ENCODE assay signal across 8 mouse cellular contexts in the genomic region with DNA sequence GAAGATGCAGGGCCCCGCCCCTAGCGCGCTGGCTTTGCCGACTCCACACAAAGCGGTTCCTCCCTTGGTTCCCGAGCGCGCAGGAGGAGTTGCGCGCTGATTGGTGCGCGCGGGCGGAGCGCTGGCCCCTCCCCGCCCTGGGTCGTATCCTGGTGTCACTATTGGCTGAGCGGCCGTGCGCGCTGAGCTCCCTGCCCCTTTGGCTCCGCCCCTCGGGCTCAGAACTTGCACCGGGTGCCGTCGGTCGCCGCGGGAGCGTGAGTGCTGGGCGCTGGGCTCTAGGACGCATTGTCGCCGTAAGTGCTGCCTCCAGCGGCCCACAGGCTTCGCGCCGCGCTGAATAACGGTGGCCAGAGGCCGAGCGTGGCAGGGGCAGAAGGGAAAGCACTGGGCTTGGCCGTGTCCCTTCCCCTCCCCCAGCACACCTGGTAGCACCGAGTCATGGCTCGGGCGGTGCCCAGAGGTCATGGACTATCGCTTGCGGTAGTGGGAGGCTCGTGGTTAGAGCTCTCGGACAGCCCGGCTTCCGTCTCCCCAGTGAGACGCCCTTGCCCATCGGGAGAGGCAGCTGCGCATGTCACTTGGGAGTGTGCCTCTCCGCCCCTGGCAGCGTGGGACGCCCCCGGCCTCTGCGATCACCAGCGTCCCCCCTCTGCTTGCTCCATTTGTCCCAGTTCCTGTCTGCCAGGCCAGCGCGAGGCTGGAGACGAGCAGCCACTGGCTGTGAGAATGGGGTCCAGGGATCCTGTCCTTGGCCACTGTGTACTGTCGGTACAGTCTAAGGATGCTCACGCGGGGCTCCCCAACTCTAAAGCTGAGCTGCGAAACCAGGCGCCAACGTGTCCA. TPM values are rescaled to one million over a fixed set of nuclear protein-coding genes. Genes with fewer than 3 reads are reported as not detected.
DNase-seq lines count a peak whose midpoint lies in the region; ATAC-seq and TF ChIP-seq lines count a peak whose summit lies in the region.

A gene (plus strand): TSS at position 208 of the 846 bp plus-strand sequence.

- in situ Hi-C loops in CH12.LX (cut with MboI; ENCODE audit: low pct_ligation_motif_present, low pct_unique_long_range_greater_than_20kb, low sequenced_read_pairs), result loop anchor here (5.0 kb wide), 2 partner anchors 126 to 181 kb away; no protein-coding TSS in a partner anchor

- dilution Hi-C loops in CH12.LX (cut with MboI; ENCODE audit: extremely low pct_ligation_motif_present, extremely low pct_unique_long_range_greater_than_20kb, low sequenced_read_pairs), result no loop called here

- DNase-seq in CH12.LX (ENCODE audit: extremely low read depth), result peak; percentile 95
- DNase-seq in c-Kit-positive CD71-positive TER-119-negative erythroid progenitor cells, embryonic 14.5 days (ENCODE audit: low read depth), result peak; percentile 95
- DNase-seq in forebrain, embryonic 11.5 days (ENCODE audit: low spot score), result peak; percentile 97
- peak; percentile 93 to 95 for DNase-seq in kidney, postnatal 36 days
- DNase-seq in telencephalon, adult 2 months (ENCODE audit: low read depth, low spot score), result peak; percentile 88

- H3K9me3 ChIP-seq in CH12.LX (replicated peaks; ENCODE audit: low read length), result peaks cover 2% of the 10 kb centered on the region
- no peaks in the 10 kb centered on the region for H3K9me3 ChIP-seq in forebrain, embryonic 11.5 days (ENCODE audit: control insufficient read depth, low read length)
- no peaks in the 10 kb centered on the region for H3K9me3 ChIP-seq in heart, embryonic 16.5 days (replicated peaks; ENCODE audit: control insufficient read depth, low read length)
- no peaks in the 10 kb centered on the region for H3K9me3 ChIP-seq in liver, embryonic 15.5 days (replicated peaks)
- H3K9me3 ChIP-seq in neural tube, embryonic 12.5 days, result no peaks in the 10 kb centered on the region

- peak within 1 kb of the TSS; percentile 31 for H3K9ac ChIP-seq in CH12.LX (ENCODE audit: insufficient read depth, low read depth)
- peak within 1 kb of the TSS; percentile 76 for H3K9ac ChIP-seq in forebrain, embryonic 11.5 days (ENCODE audit: low read length)
- H3K9ac ChIP-seq in heart, embryonic 16.5 days (ENCODE audit: low read length), result peak within 1 kb of the TSS; percentile 88
- H3K9ac ChIP-seq in liver, embryonic 15.5 days, result peak within 1 kb of the TSS; percentile 79
- peak within 1 kb of the TSS; percentile 80 for H3K9ac ChIP-seq in neural tube, embryonic 12.5 days

- TF ChIP-seq EP300 in CH12.LX (IDR thresholded peaks at IDR 0.05; ENCODE audit: low read length), result no peak

- ATAC-seq in forebrain, embryonic 11.5 days (replicated peaks; ENCODE audit: low FRiP score), result peak; percentile 98
- ATAC-seq in heart, embryonic 16.5 days (replicated peaks; ENCODE audit: extremely low read depth, insufficient read depth, low FRiP score), result peak; percentile 97
- ATAC-seq in liver, embryonic 15.5 days (ENCODE audit: insufficient read depth), result peak; percentile 96
- ATAC-seq in neural tube, embryonic 12.5 days (ENCODE audit: low FRiP score, low read depth), result peak; percentile 98

- H3K27me3 ChIP-seq in CH12.LX (replicated peaks), result peaks cover 5% of the 10 kb centered on the region
- no peaks in the 10 kb centered on the region for H3K27me3 ChIP-seq in forebrain, embryonic 11.5 days (ENCODE audit: control insufficient read depth, insufficient read depth, low read length)
- no peaks in the 10 kb centered on the region for H3K27me3 ChIP-seq in heart, embryonic 16.5 days (ENCODE audit: control insufficient read depth, insufficient read depth, low read length)
- H3K27me3 ChIP-seq in liver, embryonic 15.5 days, result peaks cover 5% of the 10 kb centered on the region
- no peaks in the 10 kb centered on the region for H3K27me3 ChIP-seq in neural tube, embryonic 12.5 days (replicated peaks)

- peaks cover 2 to 54% of the 10 kb centered on the region in 2 experiments; a peak in 3 of 4 replicates for H3K4me1 ChIP-seq in CH12.LX (ENCODE audit: control insufficient read depth in 1 of 2, insufficient read depth in 2 of 2)
- H3K4me1 ChIP-seq in forebrain, embryonic 11.5 days (replicated peaks; ENCODE audit: control insufficient read depth, insufficient read depth, low read length), result peaks cover 6% of the 10 kb centered on the region; the same call in 1 of the 2 replicates
- H3K4me1 ChIP-seq in heart, embryonic 16.5 days (ENCODE audit: control insufficient read depth, insufficient read depth, low read length), result peaks cover 22% of the 10 kb centered on the region
- H3K4me1 ChIP-seq in liver, embryonic 15.5 days (replicated peaks), result peaks cover 37% of the 10 kb centered on the region
- H3K4me1 ChIP-seq in neural tube, embryonic 12.5 days, result peaks cover 24% of the 10 kb centered on the region

- TF ChIP-seq CTCF in CH12.LX (conservative IDR thresholded peaks at IDR 0.05 in 1 of 2, IDR thresholded peaks at IDR 0.05 in 1 of 2; ENCODE audit: low read depth in 2 of 2, low read length in 2 of 2), result no peak

- peak; percentile 92 for TF ChIP-seq POLR2A in CH12.LX (IDR thresholded peaks at IDR 0.05; ENCODE audit: low read depth, low read length)

- WGBS in forebrain, embryonic 11.5 days, result under 1% methylated on average over 70 of the region's 70 CpGs
- under 1% methylated on average over 70 of the region's 70 CpGs for WGBS in heart, embryonic 16.5 days
- WGBS in liver, embryonic 15.5 days (ENCODE audit: insufficient replicate concordance), result under 1% methylated on average over 70 of the region's 70 CpGs
- WGBS in neural tube, embryonic 12.5 days, result under 1% methylated on average over 70 of the region's 70 CpGs

- H3K4me3 ChIP-seq in CH12.LX (replicated peaks in 1 of 3; ENCODE audit: low read depth in 2 of 3, low read length in 2 of 3, poor library complexity in 1 of 3), result peak within 1 kb of the TSS; percentile 71 to 83 (median 73)
- H3K4me3 ChIP-seq in forebrain, embryonic 11.5 days (ENCODE audit: low read depth, low read length), result peak within 1 kb of the TSS; percentile 53
- peak within 1 kb of the TSS; percentile 87 for H3K4me3 ChIP-seq in heart, embryonic 16.5 days (ENCODE audit: low read length)
- H3K4me3 ChIP-seq in liver, embryonic 15.5 days (replicated peaks), result peak within 1 kb of the TSS; percentile 79
- H3K4me3 ChIP-seq in neural tube, embryonic 12.5 days, result peak within 1 kb of the TSS; percentile 79

- H3K36me3 ChIP-seq in CH12.LX (replicated peaks in 1 of 2; ENCODE audit: control insufficient read depth in 1 of 2, insufficient read depth in 1 of 2, low read length in 1 of 2), result peaks cover 0 to 10% of the 10 kb centered on the region in 2 experiments
- no peaks in the 10 kb centered on the region for H3K36me3 ChIP-seq in forebrain, embryonic 11.5 days (ENCODE audit: control insufficient read depth, insufficient read depth, low read length)
- no peaks in the 10 kb centered on the region for H3K36me3 ChIP-seq in heart, embryonic 16.5 days (ENCODE audit: control insufficient read depth, insufficient read depth)
- H3K36me3 ChIP-seq in liver, embryonic 15.5 days (replicated peaks), result no peaks in the 10 kb centered on the region
- no peaks in the 10 kb centered on the region for H3K36me3 ChIP-seq in neural tube, embryonic 12.5 days

- no peaks in the 10 kb centered on the region for H3K79me2 ChIP-seq in CH12.LX (replicated peaks; ENCODE audit: control insufficient read depth, extremely low read depth, insufficient read depth, poor library complexity, severe bottlenecking)

- peak within 1 kb of the TSS; percentile 46 for H3K27ac ChIP-seq in CH12.LX (ENCODE audit: insufficient read depth, low read depth)
- peak within 1 kb of the TSS; percentile 42; the same call in 1 of the 2 replicates for H3K27ac ChIP-seq in forebrain, embryonic 11.5 days (ENCODE audit: low read depth, low read length)
- H3K27ac ChIP-seq in heart, embryonic 16.5 days (ENCODE audit: low read length), result peak within 1 kb of the TSS; percentile 81
- H3K27ac ChIP-seq in liver, embryonic 15.5 days (replicated peaks), result peak within 1 kb of the TSS; percentile 95
- peak within 1 kb of the TSS; percentile 77 for H3K27ac ChIP-seq in neural tube, embryonic 12.5 days

- no peak for TF ChIP-seq RAD21 in CH12.LX (IDR thresholded peaks at IDR 0.05; ENCODE audit: low read depth, low read length)

- H3K4me2 ChIP-seq in CH12.LX (ENCODE audit: insufficient read depth, low read depth, poor library complexity, severe bottlenecking), result peak within 1 kb of the TSS; percentile 56
- peak within 1 kb of the TSS; percentile 95 for H3K4me2 ChIP-seq in forebrain, embryonic 11.5 days (ENCODE audit: low read depth, low read length, severe bottlenecking)
- peak within 1 kb of the TSS; percentile 89 for H3K4me2 ChIP-seq in heart, embryonic 16.5 days (ENCODE audit: low read depth, low read length)
- H3K4me2 ChIP-seq in liver, embryonic 15.5 days, result peak within 1 kb of the TSS; percentile 100
- peak within 1 kb of the TSS; percentile 93 for H3K4me2 ChIP-seq in neural tube, embryonic 12.5 days (replicated peaks)

TF ChIP-seq in CH12.LX, 34 proteins besides CTCF, POLR2A, EP300 and RAD21 (continues in another document):
- TF ChIP-seq NRF1 (IDR thresholded peaks at IDR 0.05; ENCODE audit: low read depth, low read length) (peak; percentile 81), POLR2AphosphoS2 (IDR thresholded peaks at IDR 0.05; ENCODE audit: low read depth, low read length) (peak; percentile 66; the same call in 1 of the 2 replicates), USF2 (conservative IDR thresholded peaks at IDR 0.05; ENCODE audit: low read depth, low read length) (no peak), ELF1 (IDR thresholded peaks at IDR 0.05; ENCODE audit: low read depth, low read length) (peak; percentile 29; the same call in 1 of the 2 replicates), TCF12 (IDR thresholded peaks at IDR 0.05; ENCODE audit: low read depth, low read length) (peak; percentile 57; the same call in 1 of the 2 replicates), MAX (IDR thresholded peaks at IDR 0.05; ENCODE audit: low read length) (peak; percentile 69), ZKSCAN1 (IDR thresholded peaks at IDR 0.05; ENCODE audit: borderline replicate concordance, low read depth, low read length) (no peak), BHLHE40 (IDR thresholded peaks at IDR 0.05; ENCODE audit: low read depth, low read length) (peak; percentile 5), NELFE (IDR thresholded peaks at IDR 0.05; ENCODE audit: low read depth, low read length) (peak; percentile 79), HCFC1 (IDR thresholded peaks at IDR 0.05; ENCODE audit: low read depth, low read length) (no peak; the same call in 1 of the 2 replicates), PAX5 (IDR thresholded peaks at IDR 0.05; ENCODE audit: low read length) (no peak), MYC (IDR thresholded peaks at IDR 0.05; ENCODE audit: low read depth, low read length) (no peak)

RNA-seq across cellular contexts. Expression of the gene that starts here (rescaled TPM):
- total RNA-seq in CH12.LX (2012; rRNA removed) (8.0 and 8.2 TPM in 2 replicates), CH12.LX (2014; rRNA removed) (9.9 and 11.2 TPM in 2 replicates)
- 12.2 and 13.7 TPM in 2 replicates for polyA plus RNA-seq in CH12.LX (2012; ENCODE audit: insufficient read length, low read depth)
- polyA plus RNA-seq in forebrain, embryonic 11.5 days (2014; fragmentation: Nextera tagmentation; extraction: Ambion mirVana), result 14.6 and 15.0 TPM in 2 replicates
- 12.9 and 13.4 TPM in 2 replicates for polyA plus RNA-seq in heart, embryonic 16.5 days (2015; fragmentation: Nextera tagmentation; extraction: Ambion mirVana)
- polyA plus RNA-seq in liver, embryonic 15.5 days (2015; fragmentation: Nextera tagmentation; extraction: Ambion mirVana), result 5.8 and 6.1 TPM in 2 replicates
- 12.6 and 13.2 TPM in 2 replicates for polyA plus RNA-seq in neural tube, embryonic 12.5 days (2016; fragmentation: Nextera tagmentation; extraction: Ambion mirVana)

Comparison
In these comparisons a context has a peak if more than half of its experiments do, and no peak if none do; other contexts are left out.
1. Peak in every context shown above with its lines: DNase-seq, ATAC-seq, H3K4me3 ChIP-seq and H3K27ac ChIP-seq.
2. H3K27ac ChIP-seq: peak in every context shown above with its lines; median percentile 95 in liver, embryonic 15.5 days; 81 in heart, embryonic 16.5 days; 77 in neural tube, embryonic 12.5 days; 46 in CH12.LX; 42 in forebrain, embryonic 11.5 days.
3. H3K9ac ChIP-seq: peak in every context shown above with its lines; median percentile 88 in heart, embryonic 16.5 days; 80 in neural tube, embryonic 12.5 days; 79 in liver, embryonic 15.5 days; 76 in forebrain, embryonic 11.5 days; 31 in CH12.LX.